Comparison of ENCODE assay signal across 17 mouse cellular contexts in the genomic region with DNA sequence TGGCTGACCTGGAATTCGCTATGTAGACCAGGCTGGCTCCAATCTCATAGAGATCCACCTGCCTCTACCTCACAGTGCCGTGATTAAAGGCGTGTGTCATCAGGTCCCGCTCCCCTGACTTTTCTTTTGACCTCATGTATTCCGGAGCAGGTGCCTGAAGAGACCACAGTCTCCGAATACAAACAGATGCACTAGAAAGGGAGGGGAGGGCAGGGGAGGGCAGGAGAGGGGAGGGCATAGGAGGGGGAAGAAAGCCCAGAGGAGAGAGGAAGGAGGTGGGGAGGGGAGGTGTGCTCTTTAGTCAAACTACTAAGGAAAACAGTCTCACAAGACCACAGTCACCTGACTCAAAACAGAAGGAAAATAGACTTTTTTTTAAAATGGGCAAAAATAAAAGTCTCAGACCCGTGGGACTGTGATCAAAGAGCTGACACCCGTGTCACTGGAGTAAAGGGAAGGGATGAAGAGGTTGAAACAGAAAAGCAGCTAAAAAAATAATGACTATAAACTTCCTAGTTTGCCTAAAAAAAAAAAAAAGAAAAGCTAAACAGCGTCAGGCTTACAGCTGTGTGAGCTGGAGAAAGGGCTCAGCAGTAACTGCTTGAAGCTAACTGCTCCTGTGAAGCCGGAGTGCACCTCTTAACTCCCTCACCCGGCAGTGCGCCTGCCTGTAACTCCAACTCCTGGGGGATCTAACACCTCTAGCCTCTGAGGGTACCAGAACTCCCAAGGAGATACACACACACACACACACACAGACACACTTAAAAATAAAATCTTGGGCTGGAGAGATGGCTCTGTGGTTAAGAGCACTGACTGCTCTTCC. TPM values are rescaled to one million over a fixed set of nuclear protein-coding genes. Genes with fewer than 3 reads are reported as not detected.
DNase-seq lines count a peak whose midpoint lies in the region; ATAC-seq lines count a peak whose summit lies in the region.
"Had no signal": no experiment of that assay in that cellular context is flagged by ENCODE, and none has a peak within 500 bp of the region (broad histone marks: within the 10 kb centered on the region; RNA-seq: fewer than 3 reads in every experiment).

No protein-coding gene starts in this region.

- intact Hi-C loops in gastrocnemius, postnatal 14 days (cut with DNase I; ENCODE audit: low total_unique reads), result no loop called here

- DNase-seq in 416B (ENCODE audit: low read depth), result peak; percentile 58
- DNase-seq in thymus, postnatal 0 days (ENCODE audit: low spot score), result peak; percentile 84
- no peak for DNase-seq in gastrocnemius, postnatal 14 days
- DNase-seq in layer of hippocampus, adult 9-10 months (ENCODE audit: low spot score), result no peak
- DNase-seq in layer of hippocampus, adult 18-20 months (ENCODE audit: low spot score in 2 of 2), result no peak
- DNase-seq: adrenal gland, postnatal 14 days; cerebellum, adult 9-10 months; heart, postnatal 4 days; kidney, adult 2 months; kidney, postnatal 4 days; layer of hippocampus, postnatal 36 days; lung, postnatal 10 days; right cerebral cortex, postnatal 14 days had no signal

- ATAC-seq in CD4-positive, CD25-positive, alpha-beta regulatory T cell, adult 4 months, result peak; percentile 24
- peak; percentile 44 to 50 for ATAC-seq in hematopoietic stem cell, adult 5-6 weeks (replicated peaks in 1 of 2; ENCODE audit: insufficient read depth in 1 of 2, low FRiP score in 2 of 2, low TSS enrichment in 1 of 2, low read depth in 1 of 2, poor library complexity in 2 of 2, severe bottlenecking in 2 of 2)
- ATAC-seq: forebrain, embryonic 13.5 days; hindbrain, postnatal 0 days had no signal

RNA-seq across cellular contexts. Expression of a gene that starts 41.7 kb away (rescaled TPM):
- polyA plus RNA-seq in CD4-positive, CD25-positive, alpha-beta regulatory T cell, adult 4 months (2017; shearing (Covaris generic)), result 10 to 100 TPM in 1 of 2 experiments, 1 to 10 TPM in 1; 7.7 to 13.6 TPM
- total RNA-seq in hematopoietic stem cell, adult 5-6 weeks (2017), result 31.5 and 32.1 TPM in 2 replicates
- polyA plus RNA-seq in thymus, postnatal 0 days (2015; fragmentation: Nextera tagmentation; extraction: Ambion mirVana), result 15.7 and 17.0 TPM in 2 replicates
- 1 to 10 TPM; 5.4 to 5.6 TPM for total RNA-seq in gastrocnemius, postnatal 14 days (2021)
- 1 to 10 TPM; 6.2 to 6.7 TPM for total RNA-seq in layer of hippocampus, adult 18-20 months (2021)

RNA-seq across cellular contexts. Expression of a gene that starts 42.0 kb away (rescaled TPM):
- 10 to 100 TPM; 57.7 to 79.5 TPM for polyA plus RNA-seq in CD4-positive, CD25-positive, alpha-beta regulatory T cell, adult 4 months (2017; shearing (Covaris generic))
- total RNA-seq in hematopoietic stem cell, adult 5-6 weeks (2017), result 265 and 321 TPM in 2 replicates
- polyA plus RNA-seq in thymus, postnatal 0 days (2015; fragmentation: Nextera tagmentation; extraction: Ambion mirVana), result 123 and 126 TPM in 2 replicates
- 10 to 100 TPM; 45.5 to 53.2 TPM for total RNA-seq in gastrocnemius, postnatal 14 days (2021)
- total RNA-seq in layer of hippocampus, adult 18-20 months (2021), result 10 to 100 TPM; 67.4 to 73.2 TPM

Comparison
In these comparisons a context has a peak if more than half of its experiments do, and no peak if none do; other contexts are left out.
1. DNase-seq: peak in 416B (single experiment) and thymus, postnatal 0 days (single experiment); none in gastrocnemius, postnatal 14 days (single experiment), layer of hippocampus, adult 9-10 months (single experiment) and layer of hippocampus, adult 18-20 months (0 of 2).